Mouse (Mus musculus) midbrain, embryonic 11.5 days (tissue): ENCODE data around the gene Ndufs5. TPM values are rescaled to one million over a fixed set of nuclear protein-coding genes. Genes with fewer than 3 reads are reported as not detected.

Experiments
- ATAC-seq: fragments of 200-750 bp; cut with Nextera tagmentation; 2 replicates; pipeline ENCODE4 v1.8.0; 2017; ENCODE audit warnings: moderate TSS enrichment, moderate library complexity; ENCODE audit not compliant: low FRiP score
- DNase-seq: peaks from one replicate; pipeline ENCODE4 v3.0.0; 2015; ENCODE audit warnings: low spot score; ENCODE audit errors: missing footprints
- H3K27ac ChIP-seq: fragments of 300-500 bp; sonication (generic); 2 replicates; pipeline ENCODE4 v1.5.1; 2014; ENCODE audit warnings: low read depth, low read length
- H3K27me3 ChIP-seq: fragments of 300-500 bp; sonication (generic); 2 replicates; pipeline ENCODE4 v1.6.1; 2014; ENCODE audit warnings: mild to moderate bottlenecking, low read length, moderate library complexity, mixed read lengths; ENCODE audit not compliant: control insufficient read depth, insufficient read depth
- H3K36me3 ChIP-seq: fragments of 300-500 bp; sonication (generic); 2 replicates; pipeline ENCODE4 v1.6.1; 2014; ENCODE audit warnings: mild to moderate bottlenecking, low read length, moderate library complexity, mixed read lengths; ENCODE audit not compliant: control insufficient read depth, insufficient read depth
- H3K4me1 ChIP-seq: fragments of 300-500 bp; sonication (generic); 2 replicates; pipeline ENCODE4 v1.6.1; 2014; ENCODE audit warnings: low read length; ENCODE audit not compliant: control insufficient read depth, insufficient read depth
- H3K4me2 ChIP-seq: fragments of 300-500 bp; sonication (generic); 2 replicates; pipeline ENCODE4 v1.6.1; 2014; ENCODE audit warnings: mild to moderate bottlenecking, moderate library complexity
- H3K4me3 ChIP-seq: fragments of 300-500 bp; sonication (generic); 2 replicates; pipeline ENCODE4 v1.5.1; 2014; ENCODE audit warnings: low read depth, low read length
- H3K9ac ChIP-seq: fragments of 300-500 bp; sonication (generic); 2 replicates; pipeline ENCODE4 v1.6.1; 2014; ENCODE audit warnings: low read length
- H3K9me3 ChIP-seq: fragments of 300-500 bp; sonication (generic); 2 replicates; pipeline ENCODE4 v1.6.1; 2016; ENCODE audit warnings: low read length; ENCODE audit not compliant: control insufficient read depth
- WGBS: fragments of 180-500 bp; shearing (Covaris S2); extraction: QIAGEN DNeasy Blood & Tissue Kit; methylation state at CpG from one replicate; pipeline ENCODE4 v1.1.7; 2014; 5-methylcytosine and 5-hydroxymethylcytosine counted together
- polyA plus RNA-seq: library from polyadenylated mRNA; unstranded; fragments of >200 nt; fragmentation: Nextera tagmentation; extraction: Ambion mirVana; gene quantifications from 2 replicates; pipeline ENCODE4 v1.2.1, GENCODE M21; 2014

The Ndufs5 gene
- polyA plus RNA-seq, 1 experiment from 2014 or later = 315 TPM

DNA sequence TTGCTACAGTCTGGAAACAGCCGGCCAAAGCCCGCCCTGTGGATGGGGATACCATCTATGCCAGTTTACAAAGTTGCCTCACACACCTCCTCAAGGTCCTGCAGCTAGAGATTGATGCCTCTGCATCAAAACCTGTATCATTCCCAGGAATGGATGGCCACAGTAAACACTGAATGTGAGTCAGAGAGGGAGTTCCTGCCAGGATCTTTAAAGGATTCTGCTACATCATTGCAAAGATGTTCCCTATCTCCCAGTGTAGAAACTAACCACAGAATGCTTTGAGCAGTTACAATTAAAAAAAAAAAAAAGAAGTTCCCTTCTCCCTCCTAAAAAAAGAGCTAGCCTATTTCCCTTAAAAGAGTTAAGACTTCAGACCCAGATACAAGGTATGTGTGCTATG, 12.7 kb downstream of the Ndufs5 start:
- 95% methylated on average over 2 of the region's 2 CpGs for WGBS
- Histone ChIP-seq H3K4me1 (no peaks in the 10 kb centered on the region), H3K9me3 (no peaks in the 10 kb centered on the region), H3K27me3 (no peaks in the 10 kb centered on the region), H3K4me2 (no peak overlapping the region), H3K36me3 (no peaks in the 10 kb centered on the region), H3K27ac (no peak overlapping the region), H3K9ac (no peak overlapping the region), H3K4me3 (no peak overlapping the region)
- ATAC-seq = no peak
- DNase-seq = no peak

DNA sequence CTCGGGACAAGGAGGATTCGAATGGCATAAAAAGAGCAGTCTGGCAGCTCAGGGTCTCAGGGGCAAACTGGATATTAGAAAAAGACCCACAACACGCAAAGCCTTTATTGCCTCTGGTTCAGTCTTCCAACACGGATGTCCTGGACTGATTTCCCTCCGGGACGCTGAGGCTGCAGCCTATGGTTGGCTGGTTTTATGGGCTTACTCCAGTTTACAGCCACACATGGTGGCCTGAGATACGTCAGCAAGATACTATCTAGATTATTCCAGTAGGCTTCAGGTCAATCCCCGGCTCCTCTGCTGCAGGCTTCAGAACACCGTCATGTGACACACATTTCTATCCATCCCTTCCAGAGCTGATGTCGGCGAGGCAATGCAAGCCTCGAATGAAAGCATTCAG, 24.6 kb downstream of the Ndufs5 start:
- WGBS = 88% methylated on average over 12 of the region's 12 CpGs
- no peaks in the 10 kb centered on the region for H3K4me1 ChIP-seq
- no peak overlapping the region for H3K9ac ChIP-seq
- no peak for ATAC-seq
- H3K4me2 ChIP-seq = no peak overlapping the region
- H3K27ac ChIP-seq = no peak overlapping the region
- H3K36me3 ChIP-seq = no peaks in the 10 kb centered on the region
- H3K4me3 ChIP-seq = no peak overlapping the region
- H3K9me3 ChIP-seq = no peaks in the 10 kb centered on the region
- no peak for DNase-seq
- H3K27me3 ChIP-seq = no peaks in the 10 kb centered on the region

DNA sequence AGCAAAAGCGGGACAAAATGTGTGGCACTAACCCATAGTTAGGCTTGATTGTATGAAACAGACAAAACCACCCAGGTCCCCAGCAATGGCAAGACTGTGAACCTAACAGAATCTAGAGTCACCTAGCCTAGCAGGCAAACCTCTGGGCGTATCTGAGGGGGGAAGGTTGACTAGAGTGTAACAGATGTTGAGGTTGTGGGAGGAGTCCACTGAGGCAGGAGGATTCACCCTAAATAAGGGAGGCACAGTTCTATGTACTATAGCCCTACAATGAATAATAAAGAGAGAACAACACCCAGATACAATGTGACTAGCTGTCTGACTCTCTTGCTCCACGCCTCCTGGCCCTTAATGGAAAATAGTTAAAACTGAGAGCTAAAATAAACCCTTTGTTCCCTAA, 25.9 kb downstream of the Ndufs5 start:
- H3K4me1 ChIP-seq = peaks cover 4% of the 10 kb centered on the region; the same call in 1 of the 2 replicates
- no peak overlapping the region for H3K4me3 ChIP-seq
- H3K36me3 ChIP-seq = no peaks in the 10 kb centered on the region
- H3K4me2 ChIP-seq = no peak overlapping the region
- no peak for DNase-seq
- no peak overlapping the region for H3K9ac ChIP-seq
- H3K27ac ChIP-seq = no peak overlapping the region
- no peaks in the 10 kb centered on the region for H3K27me3 ChIP-seq
- 85% methylated on average over 3 of the region's 3 CpGs for WGBS
- H3K9me3 ChIP-seq = no peaks in the 10 kb centered on the region
- no peak for ATAC-seq

DNA sequence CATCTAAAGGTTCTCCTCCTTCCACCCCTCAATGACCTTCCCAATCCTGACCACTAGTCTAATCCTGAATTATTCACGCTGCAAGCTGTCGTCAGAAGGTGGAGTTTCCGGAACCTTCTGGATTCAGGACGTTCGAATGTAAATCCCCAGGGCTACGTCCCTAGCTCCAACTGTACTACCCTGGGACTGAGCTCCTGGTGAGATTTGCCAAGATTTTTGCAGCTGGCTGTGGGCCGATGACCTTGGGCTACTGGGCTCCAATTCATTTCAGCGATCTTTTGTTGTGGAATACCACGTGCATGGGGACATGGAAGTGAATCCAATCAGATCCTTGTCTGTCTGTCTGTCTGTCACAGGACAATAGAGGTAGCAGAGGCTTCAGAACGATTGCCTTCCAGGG, 27.7 kb downstream of the Ndufs5 start:
- H3K4me3 ChIP-seq = no peak overlapping the region
- H3K36me3 ChIP-seq = no peaks in the 10 kb centered on the region
- DNase-seq (no peak), ATAC-seq (no peak)
- no peak overlapping the region for H3K4me2 ChIP-seq
- H3K9me3 ChIP-seq = no peaks in the 10 kb centered on the region
- H3K9ac ChIP-seq = no peak overlapping the region
- WGBS = 84% methylated on average over 10 of the region's 10 CpGs
- H3K4me1 ChIP-seq = peaks cover 13% of the 10 kb centered on the region
- peaks cover 8% of the 10 kb centered on the region for H3K27me3 ChIP-seq
- no peak overlapping the region for H3K27ac ChIP-seq

DNA sequence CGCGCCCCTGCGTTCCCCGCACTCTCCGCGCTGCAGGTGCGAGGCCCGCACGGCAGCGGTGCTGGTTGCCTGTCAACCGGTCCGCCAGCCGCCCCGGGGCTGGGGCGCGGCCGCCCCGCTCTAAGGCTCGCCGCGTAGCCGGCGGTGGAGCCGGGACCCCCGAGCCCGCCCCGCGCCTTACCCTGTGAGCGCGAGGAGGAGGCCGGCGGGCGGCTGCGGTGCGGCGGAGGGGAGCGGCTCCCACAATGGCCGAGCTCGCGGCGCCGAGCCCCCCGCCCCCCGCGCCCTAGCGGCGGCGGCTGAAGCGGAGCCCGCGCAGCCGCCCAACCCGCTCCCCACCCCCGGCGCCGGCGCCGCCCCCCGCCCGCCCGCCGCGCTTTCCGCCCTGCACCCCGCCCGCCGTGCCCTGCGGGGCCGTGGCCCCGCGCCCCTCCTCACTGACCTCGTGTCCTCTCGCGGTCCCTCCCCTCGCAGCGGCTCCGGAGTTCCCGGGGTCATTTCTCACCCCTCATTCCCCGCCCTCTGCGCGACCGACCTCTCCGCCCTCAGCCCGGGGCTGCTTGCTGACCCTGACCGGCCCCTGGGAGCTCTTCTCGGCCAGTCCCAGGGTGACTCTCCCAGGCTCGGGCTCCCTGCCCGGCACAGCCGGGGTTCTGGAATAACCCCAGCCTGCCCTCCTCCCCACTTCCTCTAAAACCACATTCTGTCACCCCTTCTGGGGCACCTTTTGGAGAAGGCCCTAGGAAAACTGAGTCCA, 30.8 kb downstream of the Ndufs5 start:
- peaks cover 8% of the 10 kb centered on the region for H3K27me3 ChIP-seq

DNA sequence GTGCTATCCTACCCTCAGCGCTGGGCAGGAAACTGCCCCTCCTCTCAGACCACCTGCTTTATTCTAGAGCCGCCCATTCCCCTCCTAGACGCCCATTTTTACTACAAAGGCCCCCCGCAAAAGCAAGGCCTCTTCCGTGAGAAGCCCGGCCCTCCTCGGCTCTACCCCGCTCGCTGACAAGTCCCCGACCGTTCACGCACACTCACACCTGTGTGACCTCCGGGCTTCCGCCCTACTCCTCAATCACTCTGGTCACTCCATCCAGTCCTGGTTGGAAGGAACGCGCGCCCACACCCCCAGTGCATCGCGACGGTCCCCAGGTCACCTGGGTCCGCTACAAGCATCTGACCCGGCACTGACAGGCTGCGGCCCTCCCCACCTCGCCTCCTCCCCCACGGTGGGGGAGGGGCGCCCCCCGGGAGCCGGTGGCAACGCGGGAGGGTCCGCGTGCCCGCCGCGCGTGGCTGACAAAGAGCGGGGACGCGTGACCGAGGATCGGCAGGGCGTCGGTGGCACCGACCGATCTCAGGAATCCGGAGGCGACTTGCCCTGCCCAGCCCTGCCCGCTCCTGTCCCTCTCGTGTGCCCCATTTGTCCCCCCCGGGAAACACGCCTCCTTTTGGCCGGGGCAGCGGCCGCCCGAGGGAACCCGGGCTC, 31.5 kb downstream of the Ndufs5 start:
- Histone ChIP-seq H3K27ac (no peak overlapping the region), H3K9me3 (no peaks in the 10 kb centered on the region), H3K4me3 (peak overlapping the region; percentile 78), H3K27me3 (peaks cover 8% of the 10 kb centered on the region), H3K4me2 (peak overlapping the region; percentile 99), H3K9ac (peak overlapping the region; percentile 86), H3K36me3 (no peaks in the 10 kb centered on the region), H3K4me1 (peaks cover 13% of the 10 kb centered on the region)
- ATAC-seq = peak; percentile 70
- under 1% methylated on average over 47 of the region's 56 CpGs for WGBS
- DNase-seq = peak; percentile 87

More for the DNA sequence above, 30.8 kb downstream of the Ndufs5 start:
- Histone ChIP-seq H3K27ac (peak overlapping the region; percentile 15; the same call in 1 of the 2 replicates), H3K9ac (peak overlapping the region; percentile 86), H3K36me3 (no peaks in the 10 kb centered on the region), H3K4me1 (peaks cover 13% of the 10 kb centered on the region), H3K4me2 (peak overlapping the region; percentile 99), H3K9me3 (no peaks in the 10 kb centered on the region), H3K4me3 (peak overlapping the region; percentile 78)
- DNase-seq (peak; percentile 93), ATAC-seq (peak; percentile 80)
- under 1% methylated on average over 44 of the region's 89 CpGs for WGBS

DNA sequence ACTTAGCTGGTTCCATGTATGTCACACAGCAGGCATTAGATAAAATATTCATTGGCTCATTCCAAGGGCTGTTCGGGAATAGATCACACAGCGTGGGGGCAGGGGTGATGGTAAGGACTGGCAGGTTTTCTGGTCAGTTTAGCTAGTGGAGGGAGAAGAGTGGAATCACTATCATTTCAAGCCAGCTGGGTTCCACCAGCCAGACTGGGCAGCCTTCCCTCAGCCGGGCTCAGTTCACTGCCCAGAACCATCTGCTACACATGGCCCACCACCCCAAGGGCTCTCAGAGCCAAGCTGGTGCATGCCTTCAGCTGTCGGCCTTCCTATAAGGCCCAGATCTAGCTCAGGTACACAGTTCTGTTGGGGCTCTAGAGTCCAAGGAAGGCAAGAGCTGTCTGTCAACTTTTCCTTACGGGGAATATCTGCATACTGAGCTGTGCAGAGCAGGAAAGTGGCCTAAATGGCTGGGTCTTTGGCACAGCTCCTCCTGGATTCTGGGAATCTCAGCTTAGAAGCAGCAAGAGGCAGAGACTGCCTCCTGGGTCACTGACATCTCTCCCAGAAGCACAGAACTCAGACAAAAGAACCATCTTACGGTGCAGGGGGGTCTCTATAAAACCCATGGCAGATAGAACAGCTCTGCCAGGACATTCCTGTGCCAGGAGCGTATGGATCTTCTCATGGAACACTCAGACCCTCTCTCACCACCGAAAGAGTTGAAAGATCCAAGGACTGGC, 32.3 kb downstream of the Ndufs5 start:
- H3K4me1 ChIP-seq = peaks cover 13% of the 10 kb centered on the region
- peaks cover 8% of the 10 kb centered on the region for H3K27me3 ChIP-seq
- no peaks in the 10 kb centered on the region for H3K36me3 ChIP-seq
- no peak overlapping the region; the same call in 1 of the 2 replicates for H3K9ac ChIP-seq
- 50% methylated on average over 8 of the region's 8 CpGs for WGBS
- DNase-seq (peak; percentile 87), ATAC-seq (no peak)
- H3K4me2 ChIP-seq = peak overlapping the region; percentile 99
- peak overlapping the region; percentile 78 for H3K4me3 ChIP-seq
- no peaks in the 10 kb centered on the region for H3K9me3 ChIP-seq
- H3K27ac ChIP-seq = no peak overlapping the region

GRCm38 (mm10) chr4:123685046-123685445, 33.0 kb downstream of the Ndufs5 start:
- no peaks in the 10 kb centered on the region for H3K36me3 ChIP-seq
- ATAC-seq = no peak
- no peak overlapping the region for H3K9ac ChIP-seq

GRCm38 (mm10) chr4:123684260-123684659, 33.7 kb downstream of the Ndufs5 start, which contains the start of gene Macf1:
Gene Macf1 (minus strand): TSS chr4:123684360.
- Histone ChIP-seq H3K4me3 (no peak within 1 kb of the TSS), H3K27me3 (peaks cover 8% of the 10 kb centered on the region), H3K9me3 (no peaks in the 10 kb centered on the region), H3K27ac (no peak within 1 kb of the TSS), H3K36me3 (no peaks in the 10 kb centered on the region), H3K4me2 (no peak within 1 kb of the TSS), H3K9ac (no peak within 1 kb of the TSS), H3K4me1 (peaks cover 13% of the 10 kb centered on the region)
- no peak for DNase-seq
- WGBS = 84% methylated on average over 3 of the region's 3 CpGs
- no peak for ATAC-seq

More at GRCm38 (mm10) chr4:123685046-123685445, 33.0 kb downstream of the Ndufs5 start:
- DNase-seq = peak; percentile 49
- no peak overlapping the region for H3K4me2 ChIP-seq
- no peak overlapping the region for H3K27ac ChIP-seq
- peaks cover 13% of the 10 kb centered on the region for H3K4me1 ChIP-seq
- no peak overlapping the region for H3K4me3 ChIP-seq
- peaks cover 8% of the 10 kb centered on the region for H3K27me3 ChIP-seq
- H3K9me3 ChIP-seq = no peaks in the 10 kb centered on the region
- 81% methylated on average over 7 of the region's 7 CpGs for WGBS
